Comparison of ENCODE assay signal across 12 mouse cellular contexts in genomic region chr2:61986967-61987550, GRCm38 (mm10). TPM values are rescaled to one million over a fixed set of nuclear protein-coding genes. Genes with fewer than 3 reads are reported as not detected.
DNase-seq lines count a peak whose midpoint lies in the region; ATAC-seq and TF ChIP-seq lines count a peak whose summit lies in the region.
"Had no signal": no experiment of that assay in that cellular context is flagged by ENCODE, and none has a peak within 500 bp of the region (broad histone marks: within the 10 kb centered on the region; RNA-seq: fewer than 3 reads in every experiment).

No protein-coding gene starts in this region.

- no peak overlapping the region for H3K27ac ChIP-seq in limb, embryonic 10.5 days
- H3K27ac ChIP-seq: heart, embryonic 13.5 days; liver, embryonic 15.5 days had no signal

- H3K4me3 ChIP-seq in G1E (ENCODE audit: low read depth, low read length): no peak overlapping the region
- no peak overlapping the region for H3K4me3 ChIP-seq in limb, embryonic 10.5 days
- H3K4me3 ChIP-seq: erythroblast, embryonic 14.5 days; heart, embryonic 13.5 days; liver, embryonic 15.5 days had no signal

- peak; percentile 22; the same call in 1 of the 2 replicates for ATAC-seq in G1E (ENCODE audit: extremely low read depth, insufficient number of reproducible peaks, low FRiP score, poor library complexity, severe bottlenecking)

- no peaks in the 10 kb centered on the region for H3K27me3 ChIP-seq in G1E (ENCODE audit: insufficient read depth, low read length)
- no peaks in the 10 kb centered on the region for H3K27me3 ChIP-seq in limb, embryonic 10.5 days (ENCODE audit: low read depth, poor library complexity, severe bottlenecking)
- H3K27me3 ChIP-seq: heart, embryonic 13.5 days; liver, embryonic 15.5 days had no signal

- no peaks in the 10 kb centered on the region for H3K36me3 ChIP-seq in G1E (replicated peaks)
- H3K36me3 ChIP-seq in limb, embryonic 10.5 days: no peaks in the 10 kb centered on the region
- H3K36me3 ChIP-seq: heart, embryonic 13.5 days; liver, embryonic 15.5 days had no signal

- H3K9me3 ChIP-seq in G1E (replicated peaks): no peaks in the 10 kb centered on the region
- no peaks in the 10 kb centered on the region for H3K9me3 ChIP-seq in limb, embryonic 10.5 days (replicated peaks)
- H3K9me3 ChIP-seq: heart, embryonic 13.5 days; liver, embryonic 15.5 days had no signal

- no peak for TF ChIP-seq CTCF in G1E (IDR thresholded peaks at IDR 0.05; ENCODE audit: low read depth, low read length)

- WGBS in limb, embryonic 10.5 days: 54% methylated on average over 5 of the region's 5 CpGs

- H3K4me1 ChIP-seq in G1E (ENCODE audit: insufficient read depth, low read depth, low read length): peaks cover 2% of the 10 kb centered on the region; the same call in 1 of the 2 replicates
- no peaks in the 10 kb centered on the region for H3K4me1 ChIP-seq in limb, embryonic 10.5 days
- H3K4me1 ChIP-seq: heart, embryonic 13.5 days; liver, embryonic 15.5 days had no signal

- DNase-seq in frontal cortex, adult 2 months (ENCODE audit: extremely low spot score in 1 of 2, low spot score in 1 of 2): peak; percentile 20 to 75
- no peak for DNase-seq in frontal cortex, postnatal 25 days (ENCODE audit: low spot score in 2 of 2)
- peak; percentile 8 for DNase-seq in 3T3-L1 (ENCODE audit: low read depth, low spot score)
- no peak for DNase-seq in G1E (ENCODE audit: low spot score)
- DNase-seq in left cerebral cortex, adult 18-20 months (ENCODE audit: low spot score in 2 of 2): peak; percentile 36 to 48
- DNase-seq in limb, embryonic 10.5 days (ENCODE audit: low spot score): no peak
- DNase-seq in kidney, postnatal 36 days: no peak
- DNase-seq in spleen, postnatal 36 days (ENCODE audit: low spot score in 2 of 2): no peak
- DNase-seq: thymus, postnatal 36 days had no signal

RNA-seq across cellular contexts. Expression of gene Slc4a10, which starts 59.2 kb away (rescaled TPM):
- polyA plus RNA-seq in frontal cortex, adult 2 months (2012; rRNA removed): 128 and 138 TPM in 2 replicates
- total RNA-seq in G1E (2014; fragmentation: Nextera tagmentation): 0.45 and 0.63 TPM in 2 replicates
- 0.17 and 0.82 TPM in 2 replicates for total RNA-seq in G1E (2017)
- polyA plus RNA-seq in G1E (2012): not detected in 2 replicates
- 100 to 1,000 TPM; 209 to 225 TPM for total RNA-seq in left cerebral cortex, adult 18-20 months (2021)
- polyA plus RNA-seq in limb, embryonic 10.5 days (2016; fragmentation: Nextera tagmentation; extraction: Ambion mirVana): not detected in 2 replicates
- polyA plus RNA-seq: erythroblast, embryonic 14.5 days had no signal

Comparison
In these comparisons a context has a peak if more than half of its experiments do, and no peak if none do; other contexts are left out.
1. DNase-seq: peak in frontal cortex, adult 2 months (2 of 2), 3T3-L1 (single experiment) and left cerebral cortex, adult 18-20 months (2 of 2); none in frontal cortex, postnatal 25 days (0 of 2), G1E (single experiment), limb, embryonic 10.5 days (single experiment), kidney, postnatal 36 days (0 of 2) and spleen, postnatal 36 days (0 of 2).
2. RNA of gene Slc4a10, which starts 59.2 kb away (polyA plus RNA-seq): 128 to 138 TPM in frontal cortex, adult 2 months; not detected in G1E and not detected in limb, embryonic 10.5 days; every median in the first group is over 100 times any median in the second.